Mouse (Mus musculus) CH12.LX (cell line): ENCODE results near the gene Kcnj1.

ENCODE experiments used
- BHLHE40 ChIP-seq: IDR thresholded peaks from 2 replicates; pipeline ENCODE4 v1.6.1; 2011; ENCODE audit warnings: mild to moderate bottlenecking, low read depth, low read length, improper control_type of control experiment
- POLR2A ChIP-seq: IDR thresholded peaks from 2 replicates; pipeline ENCODE4 v1.6.1; 2011; ENCODE audit warnings: low read depth, mild to moderate bottlenecking, improper control_type of control experiment, low read length

GRCm38 (mm10) chr9:32376863-32377590 is 4.7 kb downstream of the Kcnj1 start:
- TF ChIP-seq POLR2A (no peak), BHLHE40 (no peak)
